Mouse (Mus musculus) embryo, embryonic 10 days (tissue): ENCODE data around the gene Dsp.

ENCODE experiments used
- DNase-seq: peaks from one replicate; pipeline ENCODE4 v3.0.0-alpha.2; 2015; ENCODE audit warnings: low spot score

The Dsp gene

DNA sequence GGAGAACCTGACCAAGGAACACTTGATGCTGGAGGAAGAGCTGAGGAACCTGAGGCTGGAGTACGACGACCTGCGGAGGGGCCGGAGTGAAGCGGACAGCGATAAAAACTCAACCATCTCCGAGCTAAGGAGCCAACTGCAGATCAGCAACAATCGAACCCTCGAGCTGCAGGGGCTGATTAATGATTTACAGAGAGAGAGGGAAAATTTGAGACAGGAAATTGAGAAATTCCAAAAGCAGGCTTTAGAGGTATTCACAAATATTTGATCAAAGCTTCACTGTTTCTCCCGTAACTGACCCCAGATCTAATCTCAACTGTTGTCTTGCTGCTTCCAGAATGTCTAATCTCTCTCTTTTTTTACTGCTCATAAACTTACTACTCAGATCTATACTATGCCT, 42.3 kb downstream of the Dsp start:
- no peak for DNase-seq

DNA sequence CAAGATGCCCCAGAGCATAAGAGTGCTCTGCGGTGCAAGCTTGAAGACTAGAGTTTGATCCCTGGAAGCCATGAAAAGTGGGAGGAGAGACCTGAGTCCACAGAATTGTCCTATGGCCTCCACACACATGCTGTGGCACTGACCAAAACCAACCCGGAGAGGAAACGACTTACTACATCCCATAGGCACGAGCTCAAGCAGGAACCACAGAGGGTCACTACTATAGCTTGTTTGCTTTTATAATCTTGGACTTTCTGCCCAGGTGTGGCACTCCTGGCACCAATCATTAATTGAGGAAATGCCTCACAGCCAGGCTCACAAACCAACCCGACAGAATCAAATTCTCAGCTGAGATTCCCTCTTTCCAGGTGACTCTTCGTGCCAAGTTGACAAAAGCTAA, 50.3 kb downstream of the Dsp start:
- no peak for DNase-seq

DNA sequence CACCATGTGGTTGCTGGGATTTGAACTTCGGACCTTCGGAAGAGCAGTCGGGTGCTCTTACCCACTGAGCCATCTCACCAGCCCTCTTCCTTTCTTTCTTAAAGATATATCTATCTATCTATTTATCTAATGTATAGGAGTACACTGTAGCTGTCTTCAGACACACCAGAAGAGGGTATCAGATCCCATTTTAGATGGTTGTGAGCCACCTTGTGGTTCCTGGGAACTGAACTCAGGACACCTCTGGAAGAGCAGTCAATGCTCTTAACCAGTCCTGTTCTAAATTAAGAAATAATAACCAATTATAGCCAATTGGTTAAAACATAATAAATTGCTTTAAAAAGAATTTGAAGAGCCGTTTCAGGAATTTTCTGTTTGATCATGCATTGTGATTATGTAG, 53.1 kb downstream of the Dsp start:
- DNase-seq, result no peak

DNA sequence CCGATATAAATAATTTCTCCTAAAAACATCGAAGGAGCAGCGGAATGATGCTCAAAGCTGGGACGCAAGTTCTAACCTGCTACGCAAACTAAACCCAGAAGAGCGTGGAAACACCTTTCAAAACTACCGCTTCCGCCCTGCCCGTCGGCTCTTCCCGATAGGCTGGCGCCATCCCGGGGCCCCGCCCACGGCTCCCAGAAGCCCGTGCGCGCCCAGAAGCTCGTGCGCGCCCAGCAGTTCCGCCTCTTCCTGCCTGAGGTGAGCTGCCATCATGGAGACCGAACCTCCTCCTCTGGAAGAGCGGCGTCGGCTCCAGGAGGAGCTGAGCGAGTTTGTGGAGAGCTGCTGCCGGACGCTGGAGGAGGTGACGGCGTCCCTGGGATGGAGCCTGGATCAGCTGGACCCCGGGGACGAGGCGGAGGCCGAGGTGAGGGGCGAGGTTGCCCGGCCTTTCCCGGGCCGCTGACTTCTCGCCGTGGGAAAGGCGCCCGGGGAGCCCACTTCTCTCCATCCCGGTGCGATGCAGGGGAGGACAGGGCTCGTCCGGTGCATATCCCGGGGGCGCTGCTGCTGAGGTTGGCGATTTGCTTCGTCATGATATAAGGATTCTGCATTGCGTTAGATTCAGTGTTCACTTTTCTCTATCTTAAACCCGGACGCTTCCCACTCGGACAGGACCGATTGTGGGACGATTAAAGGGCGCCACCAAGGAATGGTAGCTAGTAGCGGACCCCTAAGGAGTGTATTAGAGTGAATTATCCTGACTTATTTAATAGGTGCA, 53.8 kb downstream of the Dsp start, which contains the start of gene Snrnp48:
Gene Snrnp48 (plus strand): TSS at position 237 of the 781 bp plus-strand sequence.
- DNase-seq, result peak; percentile 90

DNA sequence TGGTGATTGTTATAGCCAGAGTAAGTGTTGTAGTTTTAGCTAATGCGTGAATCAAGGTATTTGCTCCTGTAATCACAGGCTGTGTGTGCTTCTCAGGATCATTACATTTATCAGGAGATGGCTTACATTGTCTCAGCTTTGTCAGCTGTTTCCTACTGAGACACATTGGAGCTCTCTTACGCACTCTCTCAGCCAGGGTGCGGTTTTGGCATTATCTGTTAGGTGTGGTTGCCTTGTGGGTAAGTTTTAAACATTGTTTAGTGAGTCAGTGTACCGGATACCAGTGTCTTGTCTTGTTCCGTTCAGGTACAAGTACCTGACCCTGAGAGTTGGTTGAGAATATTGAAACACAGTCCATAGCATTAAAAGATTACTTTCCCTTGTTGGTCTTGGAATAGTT, 60.0 kb downstream of the Dsp start:
- DNase-seq, result no peak

DNA sequence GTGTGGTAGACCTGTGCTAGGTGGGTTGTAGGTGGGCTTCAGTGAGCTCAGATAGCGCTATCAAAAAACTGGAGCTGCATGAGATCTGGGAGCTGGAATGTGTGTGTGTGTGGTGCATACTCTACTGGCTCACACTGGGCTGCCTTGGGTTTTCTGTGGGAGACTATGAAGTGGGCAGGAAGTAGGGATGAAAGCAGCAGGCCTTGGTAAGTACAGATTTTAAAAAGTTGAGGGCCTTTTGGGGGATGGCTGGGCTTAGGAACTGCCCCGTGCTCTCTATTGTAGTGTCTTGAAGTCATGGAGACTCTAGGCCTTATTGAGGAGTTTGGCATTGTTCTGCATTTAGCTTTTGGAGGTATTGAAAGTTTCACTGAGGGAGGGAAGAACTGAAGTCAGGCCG, 67.6 kb downstream of the Dsp start:
- DNase-seq, result no peak

DNA sequence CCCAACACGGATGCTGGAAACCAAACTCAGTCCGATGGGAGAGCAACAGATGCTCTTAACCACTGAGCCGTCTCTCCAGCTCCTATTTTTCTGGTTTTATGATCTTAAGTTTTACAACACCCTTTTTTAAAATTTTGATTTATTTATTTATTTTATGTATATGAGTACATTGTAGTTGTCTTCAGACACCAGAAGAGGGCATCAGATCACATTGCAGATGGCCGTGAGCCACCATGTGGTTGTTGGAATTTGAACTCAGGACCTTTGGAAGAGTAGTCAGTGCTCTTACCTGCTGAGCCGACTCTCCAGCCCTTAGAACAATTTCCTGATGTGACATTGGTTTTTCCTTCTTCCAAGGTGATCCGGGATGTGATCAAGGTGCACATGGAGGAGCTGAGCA, 69.2 kb downstream of the Dsp start:
- DNase-seq, result no peak

DNA sequence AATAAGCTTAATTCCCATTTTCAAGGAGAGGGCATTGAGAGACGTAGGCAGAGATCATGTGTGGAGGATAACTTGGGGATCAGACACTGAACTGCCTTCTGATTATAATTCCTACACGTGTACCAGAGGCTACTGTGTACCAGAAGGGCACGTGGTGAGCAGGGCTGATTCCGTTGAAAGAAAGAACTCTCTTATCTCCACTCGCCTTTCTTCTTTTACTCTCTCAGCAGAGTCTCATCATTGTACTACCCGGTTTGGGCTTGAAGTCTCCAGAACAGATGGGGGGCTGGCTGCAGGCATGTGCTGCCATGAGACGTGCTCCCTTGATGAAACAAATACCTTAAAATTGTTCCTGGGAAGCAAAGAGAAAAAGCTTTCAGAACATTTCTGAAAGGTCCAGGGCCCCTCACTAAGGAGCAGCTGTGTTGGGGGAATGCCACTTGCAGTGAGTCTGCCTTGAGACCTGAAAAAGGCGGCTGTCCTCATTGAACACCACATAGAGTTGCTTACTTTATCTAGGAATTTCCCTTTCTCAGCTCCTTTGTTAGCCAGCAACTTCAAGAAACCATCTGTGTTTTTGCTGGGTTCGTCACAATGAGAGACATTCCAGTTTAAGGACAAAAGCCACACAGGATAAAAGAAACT, 79.2 kb downstream of the Dsp start:
- DNase-seq, result no peak

DNA sequence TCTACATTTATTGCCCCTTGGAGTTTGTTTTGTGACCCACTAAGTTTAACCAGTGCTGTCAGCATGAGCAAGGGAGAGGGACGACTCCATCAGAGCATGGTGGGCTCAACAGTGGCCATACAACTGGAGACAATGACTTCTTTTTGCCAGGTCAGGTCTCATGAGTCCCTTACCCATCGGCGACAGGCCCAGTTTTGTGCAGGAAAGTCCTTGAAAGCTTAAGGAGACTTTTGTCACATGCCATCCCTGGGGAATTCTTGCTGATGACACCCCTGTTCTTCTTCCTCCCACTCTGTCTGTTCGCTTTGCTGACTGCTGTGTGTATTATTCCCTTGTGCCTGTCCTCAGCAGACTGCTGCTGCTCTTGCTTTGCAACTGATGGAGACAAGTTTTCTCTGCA, 81.3 kb downstream of the Dsp start:
- DNase-seq, result no peak

DNA sequence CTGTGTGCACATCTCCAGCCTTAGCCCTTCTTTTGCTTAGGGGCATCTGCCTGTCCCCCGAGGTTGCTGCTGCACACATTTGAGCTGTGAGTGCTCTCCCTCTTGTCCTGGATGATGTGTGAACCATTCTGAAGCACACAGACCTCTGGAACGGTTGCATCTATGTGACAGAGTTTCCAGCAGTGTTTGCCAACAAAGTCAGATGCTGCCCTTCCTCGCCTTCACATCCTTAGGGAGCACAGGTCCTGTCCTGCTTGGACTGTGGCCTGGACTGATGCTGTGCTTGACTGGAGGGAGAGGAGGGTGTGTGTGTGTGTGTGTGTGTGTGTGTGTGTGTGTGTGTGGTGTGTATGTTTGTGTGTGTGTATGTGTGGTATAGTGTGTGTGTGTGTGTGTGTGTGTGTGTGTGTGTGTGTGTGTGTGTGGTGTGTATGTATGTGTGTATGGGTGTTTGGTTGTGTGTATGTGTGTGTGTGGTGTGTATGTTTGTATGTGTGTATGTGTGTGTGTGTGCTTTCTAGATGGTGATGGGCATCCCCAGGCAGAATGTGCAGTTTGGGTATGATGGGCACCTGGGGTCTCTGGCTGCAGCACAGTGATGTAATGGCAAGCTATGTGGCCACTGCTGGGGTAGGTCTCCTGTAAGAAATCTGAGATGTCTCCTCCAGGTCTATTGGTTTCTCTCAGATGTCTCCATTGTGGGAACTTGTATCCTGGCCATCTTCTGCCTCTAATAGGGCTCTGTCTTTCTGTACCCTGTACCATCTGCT, 81.9 kb downstream of the Dsp start:
- DNase-seq, result no peak

DNA sequence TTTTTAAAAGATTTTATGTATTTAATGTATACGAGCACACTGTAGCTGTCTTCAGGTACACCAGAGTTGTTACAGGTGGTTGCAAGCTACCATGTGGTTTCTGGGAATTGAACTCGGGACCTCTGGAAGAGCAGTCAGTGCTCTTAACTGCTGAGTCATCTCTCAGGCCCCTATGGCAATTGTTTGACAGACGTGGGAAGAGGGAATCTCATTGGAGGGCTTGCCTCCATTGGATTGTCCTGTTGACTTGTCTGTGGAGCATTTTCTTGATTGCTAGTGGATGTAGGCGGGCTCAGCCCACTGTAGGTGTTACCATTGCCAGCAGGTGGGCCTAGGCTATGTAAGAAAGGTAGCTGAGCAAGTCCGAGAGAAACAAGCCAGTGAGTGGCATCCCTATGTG, 83.6 kb downstream of the Dsp start:
- DNase-seq, result no peak

DNA sequence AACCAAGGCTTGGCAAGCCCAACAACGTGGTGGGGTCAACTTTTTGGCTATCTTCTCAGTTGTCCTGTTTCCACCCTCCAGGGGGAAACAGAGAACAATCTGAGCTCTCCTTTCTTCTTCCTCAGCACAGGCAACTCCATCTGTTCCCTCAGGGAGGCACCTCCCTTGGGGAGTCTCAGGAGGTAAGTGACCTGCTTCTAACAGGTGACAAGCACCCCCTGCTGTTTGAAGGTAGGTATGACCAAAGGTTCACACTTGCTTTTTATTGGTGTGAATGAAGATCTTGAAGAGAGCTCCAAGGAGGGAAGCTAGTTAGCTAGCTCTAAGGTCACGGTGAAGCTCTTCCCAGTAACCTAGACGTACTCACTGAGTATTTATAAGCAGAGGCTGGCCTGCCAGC, 84.3 kb downstream of the Dsp start:
- DNase-seq, result no peak

DNA sequence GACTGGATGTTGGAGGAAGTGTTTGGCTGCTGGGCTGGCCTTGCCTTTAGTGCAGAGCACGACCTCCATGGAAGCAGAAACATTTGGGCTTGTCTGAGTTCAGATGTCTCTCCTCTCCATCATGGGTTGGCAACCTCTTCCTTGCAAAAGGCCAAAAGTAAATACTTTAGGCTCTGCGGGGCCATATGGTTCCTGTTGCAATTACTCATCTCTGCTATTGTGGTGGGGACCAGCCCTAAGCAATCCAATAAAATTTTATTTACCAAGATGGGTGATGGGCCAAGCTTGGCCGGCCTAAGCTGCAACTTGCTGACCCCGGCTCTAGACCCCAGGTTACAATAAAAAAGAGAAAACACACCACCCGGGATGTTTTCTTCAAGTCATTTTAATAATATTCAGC, 97.1 kb downstream of the Dsp start:
- no peak for DNase-seq
